Mouse (Mus musculus) erythroblast, embryonic 14.5 days (primary cell): ENCODE results near the gene Scn8a.

Experiments
- GATA1 ChIP-seq: IDR thresholded peaks from 2 replicates; pipeline ENCODE4 v1.6.1; 2012; ENCODE audit warnings: low read length, inconsistent platforms, mixed read lengths
- TAL1 ChIP-seq: IDR thresholded peaks from 3 replicates; pipeline ENCODE4 v1.6.1; 2012; ENCODE audit warnings: low read length, inconsistent platforms, mixed read lengths

GRCm38 (mm10) chr15:100865556-100865955, 4.1 kb upstream of the Scn8a start:
- TF ChIP-seq TAL1 (no peak), GATA1 (no peak)
